Mouse (Mus musculus): ENCODE measurements around the gene Ubxn2a. TPM values are rescaled to one million over a fixed set of nuclear protein-coding genes. Genes with fewer than 3 reads are reported as not detected.
A peak's percentile ranks its signal among the peaks of the same experiment; 100 is the strongest.

The Ubxn2a gene
- polyA plus RNA-seq, 1 experiment from 2014 or later, result 20.3 TPM

GRCm38 (mm10) chr12:4862672-4863071 is 44.8 kb downstream of the Ubxn2a start:
- H3K9me3 ChIP-seq (ENCODE audit: control insufficient read depth, low read length), result no peaks in the 10 kb centered on the region
- no peak overlapping the region for H3K27ac ChIP-seq (replicated peaks; ENCODE audit: low read depth, low read length)
- H3K4me3 ChIP-seq (ENCODE audit: low read depth, low read length), result no peak overlapping the region
- no peak overlapping the region for H3K4me2 ChIP-seq (ENCODE audit: low read depth, low read length)
- WGBS, result 94% methylated on average over 4 of the region's 4 CpGs
- no peak overlapping the region for H3K9ac ChIP-seq (ENCODE audit: low read depth, low read length)
- peaks cover 13% of the 10 kb centered on the region for H3K4me1 ChIP-seq (ENCODE audit: control insufficient read depth, insufficient read depth, low read length)
- no peaks in the 10 kb centered on the region for H3K27me3 ChIP-seq (replicated peaks; ENCODE audit: control insufficient read depth, insufficient read depth, low read length)
- DNase-seq (ENCODE audit: low spot score) (no peak), ATAC-seq (ENCODE audit: low read depth) (no peak)
- peaks cover 4% of the 10 kb centered on the region; the same call in 1 of the 2 replicates for H3K36me3 ChIP-seq (ENCODE audit: control insufficient read depth, insufficient read depth, low read length)

- peaks cover 11% of the 10 kb centered on the region for H3K4me1 ChIP-seq (ENCODE audit: control insufficient read depth, insufficient read depth, low read length)
- no peak overlapping the region for H3K4me3 ChIP-seq (ENCODE audit: low read depth, low read length)
- no peak overlapping the region for H3K9ac ChIP-seq (ENCODE audit: low read depth, low read length)
- no peaks in the 10 kb centered on the region for H3K27me3 ChIP-seq (replicated peaks; ENCODE audit: control insufficient read depth, insufficient read depth, low read length)
- H3K4me2 ChIP-seq (ENCODE audit: low read depth, low read length), result no peak overlapping the region
- peak; percentile 24 for DNase-seq (ENCODE audit: low spot score)
- peaks cover 30% of the 10 kb centered on the region for H3K36me3 ChIP-seq (ENCODE audit: control insufficient read depth, insufficient read depth, low read length)
- WGBS, result 34% methylated on average over 11 of the region's 11 CpGs
- H3K9me3 ChIP-seq (ENCODE audit: control insufficient read depth, low read length), result no peaks in the 10 kb centered on the region
- ATAC-seq (ENCODE audit: low read depth), result peak; percentile 21; the same call in 1 of the 2 replicates
- H3K27ac ChIP-seq (replicated peaks; ENCODE audit: low read depth, low read length), result no peak overlapping the region
These were observed 48.1 kb downstream of the Ubxn2a start for GRCm38 (mm10) chr12:4859241-4859914.

DNA sequence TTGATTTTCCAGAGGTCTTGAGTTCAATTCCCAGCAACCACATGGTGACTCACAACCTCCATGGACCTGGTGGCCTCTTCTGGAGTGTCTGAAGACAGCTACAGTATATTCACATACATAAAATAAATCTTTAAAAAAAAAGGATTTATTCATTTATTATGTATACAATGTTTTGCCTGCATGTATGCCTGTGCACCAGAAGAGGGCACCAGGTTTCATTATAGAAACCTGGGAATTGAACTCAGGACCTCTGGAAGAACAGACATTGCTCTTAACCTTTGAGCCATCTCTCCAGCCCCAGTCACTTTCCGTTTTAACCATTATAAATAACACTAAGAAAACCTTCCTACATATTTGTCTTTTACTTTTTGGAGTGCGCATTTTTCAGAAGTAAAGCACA is 50.7 kb downstream of the Ubxn2a start:
- Histone ChIP-seq H3K36me3 (ENCODE audit: control insufficient read depth, insufficient read depth, low read length) (peaks cover 42% of the 10 kb centered on the region), H3K4me1 (ENCODE audit: control insufficient read depth, insufficient read depth, low read length) (no peaks in the 10 kb centered on the region), H3K27ac (replicated peaks; ENCODE audit: low read depth, low read length) (no peak overlapping the region), H3K4me2 (ENCODE audit: low read depth, low read length) (no peak overlapping the region), H3K27me3 (replicated peaks; ENCODE audit: control insufficient read depth, insufficient read depth, low read length) (no peaks in the 10 kb centered on the region), H3K4me3 (ENCODE audit: low read depth, low read length) (no peak overlapping the region), H3K9me3 (ENCODE audit: control insufficient read depth, low read length) (no peaks in the 10 kb centered on the region), H3K9ac (ENCODE audit: low read depth, low read length) (no peak overlapping the region)
- 94% methylated on average over 2 of the region's 2 CpGs for WGBS
- DNase-seq (ENCODE audit: low spot score) (no peak), ATAC-seq (ENCODE audit: low read depth) (no peak)

GRCm38 (mm10) chr12:4856160-4856559 is 51.3 kb downstream of the Ubxn2a start:
- Histone ChIP-seq H3K9ac (ENCODE audit: low read depth, low read length) (no peak overlapping the region), H3K27me3 (replicated peaks; ENCODE audit: control insufficient read depth, insufficient read depth, low read length) (no peaks in the 10 kb centered on the region), H3K9me3 (ENCODE audit: control insufficient read depth, low read length) (no peaks in the 10 kb centered on the region), H3K4me3 (ENCODE audit: low read depth, low read length) (no peak overlapping the region), H3K36me3 (ENCODE audit: control insufficient read depth, insufficient read depth, low read length) (peaks cover 45% of the 10 kb centered on the region), H3K27ac (replicated peaks; ENCODE audit: low read depth, low read length) (no peak overlapping the region), H3K4me1 (ENCODE audit: control insufficient read depth, insufficient read depth, low read length) (no peaks in the 10 kb centered on the region), H3K4me2 (ENCODE audit: low read depth, low read length) (no peak overlapping the region)
- ATAC-seq (ENCODE audit: low read depth) (no peak), DNase-seq (ENCODE audit: low spot score) (no peak)
- WGBS, result 95% methylated on average over 5 of the region's 5 CpGs

- DNase-seq (ENCODE audit: low spot score) (peak; percentile 63), ATAC-seq (ENCODE audit: low read depth) (peak; percentile 51)
- WGBS, result under 1% methylated on average over 12 of the region's 12 CpGs
- H3K4me3 ChIP-seq (ENCODE audit: low read depth, low read length), result peak overlapping the region; percentile 66
- H3K9ac ChIP-seq (ENCODE audit: low read depth, low read length), result peak overlapping the region; percentile 68
- H3K9me3 ChIP-seq (ENCODE audit: control insufficient read depth, low read length), result no peaks in the 10 kb centered on the region
- H3K36me3 ChIP-seq (ENCODE audit: control insufficient read depth, insufficient read depth, low read length), result peaks cover under 1% of the 10 kb centered on the region; the same call in 1 of the 2 replicates
- H3K4me2 ChIP-seq (ENCODE audit: low read depth, low read length), result peak overlapping the region; percentile 61
- no peaks in the 10 kb centered on the region for H3K27me3 ChIP-seq (replicated peaks; ENCODE audit: control insufficient read depth, insufficient read depth, low read length)
- H3K4me1 ChIP-seq (ENCODE audit: control insufficient read depth, insufficient read depth, low read length), result peaks cover 5% of the 10 kb centered on the region; the same call in 1 of the 2 replicates
- peak overlapping the region; percentile 69; the same call in 1 of the 2 replicates for H3K27ac ChIP-seq (replicated peaks; ENCODE audit: low read depth, low read length)
These were observed 63.8 kb downstream of the Ubxn2a start for GRCm38 (mm10) chr12:4843741-4844140.

GRCm38 (mm10) chr12:4842890-4843597 is 64.5 kb downstream of the Ubxn2a start, which contains the start of gene Wdcp:
Gene Wdcp, plus strand, starts transcription at chr12:4843303.
- WGBS, result under 1% methylated on average over 30 of the region's 30 CpGs

DNA sequence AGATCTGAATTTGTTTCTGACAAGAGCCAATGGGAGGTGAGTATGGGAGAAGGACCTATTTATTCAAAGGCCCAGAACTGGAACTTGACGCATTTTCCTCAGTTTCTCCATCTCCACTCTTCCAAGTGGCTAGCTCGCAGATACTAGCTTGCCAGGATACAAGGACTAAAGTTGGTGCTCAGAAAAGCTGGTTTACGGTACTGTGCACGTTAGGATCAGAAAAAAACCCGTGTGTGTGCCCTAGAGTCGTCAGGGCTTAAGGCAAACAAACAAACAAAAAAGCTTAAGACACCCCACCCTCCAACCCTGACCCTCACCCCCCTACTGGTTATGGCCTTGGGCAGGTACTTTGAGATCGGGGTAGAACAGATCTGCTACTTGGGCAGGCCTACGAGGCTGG is 65.0 kb downstream of the Ubxn2a start:
- ATAC-seq (ENCODE audit: low read depth) (no peak), DNase-seq (ENCODE audit: low spot score) (no peak)
- no peaks in the 10 kb centered on the region for H3K9me3 ChIP-seq (ENCODE audit: control insufficient read depth, low read length)
- no peak overlapping the region for H3K27ac ChIP-seq (replicated peaks; ENCODE audit: low read depth, low read length)
- 91% methylated on average over 8 of the region's 8 CpGs for WGBS
- no peaks in the 10 kb centered on the region for H3K36me3 ChIP-seq (ENCODE audit: control insufficient read depth, insufficient read depth, low read length)
- peak overlapping the region; percentile 61; the same call in 1 of the 2 replicates for H3K4me2 ChIP-seq (ENCODE audit: low read depth, low read length)
- H3K9ac ChIP-seq (ENCODE audit: low read depth, low read length), result no peak overlapping the region
- peaks cover 5% of the 10 kb centered on the region; the same call in 1 of the 2 replicates for H3K4me1 ChIP-seq (ENCODE audit: control insufficient read depth, insufficient read depth, low read length)
- no peak overlapping the region for H3K4me3 ChIP-seq (ENCODE audit: low read depth, low read length)
- no peaks in the 10 kb centered on the region for H3K27me3 ChIP-seq (replicated peaks; ENCODE audit: control insufficient read depth, insufficient read depth, low read length)

More at GRCm38 (mm10) chr12:4842890-4843597, 64.5 kb downstream of the Ubxn2a start, which contains the start of gene Wdcp:
- peaks cover 5% of the 10 kb centered on the region; the same call in 1 of the 2 replicates for H3K4me1 ChIP-seq (ENCODE audit: control insufficient read depth, insufficient read depth, low read length)
- DNase-seq (ENCODE audit: low spot score) (peak; percentile 98), ATAC-seq (ENCODE audit: low read depth) (peak; percentile 93)
- H3K9me3 ChIP-seq (ENCODE audit: control insufficient read depth, low read length), result no peaks in the 10 kb centered on the region
- H3K9ac ChIP-seq (ENCODE audit: low read depth, low read length), result peak within 1 kb of the TSS; percentile 68
- H3K27me3 ChIP-seq (replicated peaks; ENCODE audit: control insufficient read depth, insufficient read depth, low read length), result no peaks in the 10 kb centered on the region
- peak within 1 kb of the TSS; percentile 61 for H3K4me2 ChIP-seq (ENCODE audit: low read depth, low read length)
- H3K27ac ChIP-seq (replicated peaks; ENCODE audit: low read depth, low read length), result peak within 1 kb of the TSS; percentile 69; the same call in 1 of the 2 replicates
- peak within 1 kb of the TSS; percentile 66 for H3K4me3 ChIP-seq (ENCODE audit: low read depth, low read length)
- no peaks in the 10 kb centered on the region for H3K36me3 ChIP-seq (ENCODE audit: control insufficient read depth, insufficient read depth, low read length)

- WGBS, result under 1% methylated on average over 16 of the region's 37 CpGs
- Histone ChIP-seq H3K27me3 (replicated peaks; ENCODE audit: control insufficient read depth, insufficient read depth, low read length) (no peaks in the 10 kb centered on the region), H3K27ac (replicated peaks; ENCODE audit: low read depth, low read length) (0 out of 2 replicates have a peak within 1 kb of the TSS, but pooled peaks have one; percentile 6), H3K4me2 (ENCODE audit: low read depth, low read length) (peak within 1 kb of the TSS; percentile 89), H3K4me3 (ENCODE audit: low read depth, low read length) (peak within 1 kb of the TSS; percentile 79), H3K4me1 (ENCODE audit: control insufficient read depth, insufficient read depth, low read length) (peaks cover 5% of the 10 kb centered on the region; the same call in 1 of the 2 replicates), H3K36me3 (ENCODE audit: control insufficient read depth, insufficient read depth, low read length) (no peaks in the 10 kb centered on the region), H3K9me3 (ENCODE audit: control insufficient read depth, low read length) (no peaks in the 10 kb centered on the region), H3K9ac (ENCODE audit: low read depth, low read length) (peak within 1 kb of the TSS; percentile 74)
- ATAC-seq (ENCODE audit: low read depth) (peak; percentile 80), DNase-seq (ENCODE audit: low spot score) (peak; percentile 69)
These were observed 66.1 kb downstream of the Ubxn2a start, which contains the start of gene Fkbp1b for GRCm38 (mm10) chr12:4841392-4841887. Gene Fkbp1b, minus strand, starts transcription at chr12:4841591.
